In the genomic region with DNA sequence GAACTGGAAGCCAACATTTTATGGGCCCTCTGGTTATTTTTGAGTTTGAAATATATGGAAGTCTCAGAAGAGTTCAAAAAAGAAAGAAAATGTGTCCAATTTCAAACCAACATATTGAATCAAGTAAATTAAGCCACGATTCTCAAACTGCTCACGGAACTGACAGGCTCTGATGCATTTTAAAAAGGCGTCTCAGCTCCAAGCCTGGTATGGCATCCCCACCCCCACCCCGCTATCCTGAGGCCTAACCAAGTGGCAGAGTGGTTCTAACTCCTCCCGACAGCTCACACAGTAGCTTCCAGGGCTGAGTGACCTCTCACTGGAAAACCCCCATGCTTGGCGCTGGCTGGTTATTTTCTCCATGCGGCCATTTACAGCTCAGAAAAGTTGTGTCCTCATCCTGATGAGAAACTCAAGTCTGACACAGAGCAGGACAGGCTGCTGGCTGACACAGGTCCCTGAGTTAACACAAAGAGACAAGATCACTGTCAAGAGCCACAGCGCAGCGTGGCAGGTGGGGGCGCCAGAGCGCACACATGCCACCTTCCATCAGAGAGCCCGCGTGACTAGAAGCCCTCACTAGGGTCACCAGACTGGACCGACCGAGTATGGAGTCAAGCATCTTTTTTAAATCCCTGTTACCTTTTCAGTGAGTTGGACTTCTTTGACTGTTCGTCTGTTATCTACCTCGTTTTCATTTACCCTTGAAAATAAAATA, we compare ENCODE assay signal across 18 mouse cellular contexts. TPM values are rescaled to one million over a fixed set of nuclear protein-coding genes. Genes with fewer than 3 reads are reported as not detected.
A peak's percentile ranks its signal among the peaks of the same experiment; 100 is the strongest.
DNase-seq lines count a peak whose midpoint lies in the region; ATAC-seq and TF ChIP-seq lines count a peak whose summit lies in the region.
"Had no signal": no experiment of that assay in that cellular context is flagged by ENCODE, and none has a peak within 500 bp of the region (broad histone marks: within the 10 kb centered on the region; RNA-seq: fewer than 3 reads in every experiment).

No protein-coding gene starts in this region.

- H3K79me2 ChIP-seq in CH12.LX (replicated peaks; ENCODE audit: control insufficient read depth, extremely low read depth, insufficient read depth, poor library complexity, severe bottlenecking), result no peaks in the 10 kb centered on the region

- TF ChIP-seq EP300 in CH12.LX (IDR thresholded peaks at IDR 0.05; ENCODE audit: low read length), result no peak

- H3K4me1 ChIP-seq in forebrain, embryonic 15.5 days, result peaks cover 14% of the 10 kb centered on the region
- no peaks in the 10 kb centered on the region for H3K4me1 ChIP-seq in forebrain, embryonic 14.5 days (ENCODE audit: control insufficient read depth, insufficient read depth, low read length)
- peaks cover 0 to under 1% of the 10 kb centered on the region in 2 experiments; a peak in 1 of 4 replicates for H3K4me1 ChIP-seq in CH12.LX (ENCODE audit: control insufficient read depth in 1 of 2, insufficient read depth in 2 of 2)
- H3K4me1 ChIP-seq: embryonic facial prominence, embryonic 15.5 days; lung, embryonic 15.5 days; megakaryocyte, embryonic 14.5 days; stomach, embryonic 15.5 days had no signal

- no peaks in the 10 kb centered on the region for H3K9me3 ChIP-seq in forebrain, embryonic 15.5 days
- no peaks in the 10 kb centered on the region for H3K9me3 ChIP-seq in forebrain, embryonic 14.5 days (replicated peaks; ENCODE audit: control insufficient read depth, low read length)
- no peaks in the 10 kb centered on the region for H3K9me3 ChIP-seq in CH12.LX (replicated peaks; ENCODE audit: low read length)
- H3K9me3 ChIP-seq: embryonic facial prominence, embryonic 15.5 days; hindbrain, embryonic 13.5 days; limb, embryonic 15.5 days; lung, embryonic 15.5 days; megakaryocyte, embryonic 14.5 days; stomach, embryonic 15.5 days had no signal

- H3K27ac ChIP-seq in forebrain, embryonic 15.5 days (replicated peaks), result peak overlapping the region; percentile 74
- no peak overlapping the region for H3K27ac ChIP-seq in forebrain, embryonic 14.5 days (ENCODE audit: low read depth, low read length)
- no peak overlapping the region for H3K27ac ChIP-seq in CH12.LX (ENCODE audit: insufficient read depth, low read depth)
- H3K27ac ChIP-seq: embryonic facial prominence, embryonic 15.5 days; hindbrain, embryonic 13.5 days; limb, embryonic 15.5 days; lung, embryonic 15.5 days; stomach, embryonic 15.5 days had no signal

- intact Hi-C loops in left cerebral cortex, postnatal 4 days (cut with DNase I), result no loop called here
- intact Hi-C loops in left cerebral cortex, postnatal 10 days (cut with DNase I), result no loop called here

- TF ChIP-seq CTCF in CH12.LX (conservative IDR thresholded peaks at IDR 0.05 in 1 of 2, IDR thresholded peaks at IDR 0.05 in 1 of 2; ENCODE audit: low read depth in 2 of 2, low read length in 2 of 2), result peak in 1 of 2 experiments; percentile 44; a peak in 2 of 4 replicates

- DNase-seq in forebrain, embryonic 14.5 days (ENCODE audit: low spot score), result no peak
- peak; percentile 35 for DNase-seq in left cerebral cortex, postnatal 4 days
- no peak for DNase-seq in left cerebral cortex, postnatal 10 days (ENCODE audit: extremely low spot score in 1 of 2, low spot score in 2 of 2)
- no peak for DNase-seq in CH12.LX (ENCODE audit: extremely low read depth)
- DNase-seq in R1 (ENCODE audit: low read depth, low spot score), result peak; percentile 31
- DNase-seq in adrenal gland, adult 2 months, result no peak
- DNase-seq in layer of hippocampus, postnatal 25 days (ENCODE audit: extremely low spot score in 1 of 2, low spot score in 1 of 2), result no peak
- DNase-seq: adrenal gland, postnatal 36 days; gastrocnemius, postnatal 36 days; kidney, adult 18-20 months; thymus, postnatal 14 days had no signal

- WGBS in forebrain, embryonic 15.5 days, result 58% methylated on average over 17 of the region's 17 CpGs
- 62% methylated on average over 17 of the region's 17 CpGs for WGBS in forebrain, embryonic 14.5 days

- TF ChIP-seq POLR2A in CH12.LX (IDR thresholded peaks at IDR 0.05; ENCODE audit: low read depth, low read length), result no peak

- H3K27me3 ChIP-seq in forebrain, embryonic 15.5 days, result no peaks in the 10 kb centered on the region
- H3K27me3 ChIP-seq in forebrain, embryonic 14.5 days (replicated peaks; ENCODE audit: control insufficient read depth, insufficient read depth, low read length), result no peaks in the 10 kb centered on the region
- peaks cover 73% of the 10 kb centered on the region for H3K27me3 ChIP-seq in CH12.LX (replicated peaks)
- H3K27me3 ChIP-seq: embryonic facial prominence, embryonic 15.5 days; hindbrain, embryonic 13.5 days; lung, embryonic 15.5 days; stomach, embryonic 15.5 days had no signal

- in situ Hi-C loops in CH12.LX (cut with MboI; ENCODE audit: low pct_ligation_motif_present, low pct_unique_long_range_greater_than_20kb, low sequenced_read_pairs), result no loop called here

- no peak overlapping the region for H3K4me3 ChIP-seq in forebrain, embryonic 15.5 days
- no peak overlapping the region for H3K4me3 ChIP-seq in forebrain, embryonic 14.5 days (ENCODE audit: low read depth, low read length)
- no peak overlapping the region for H3K4me3 ChIP-seq in CH12.LX (replicated peaks in 1 of 3; ENCODE audit: low read depth in 2 of 3, low read length in 2 of 3, poor library complexity in 1 of 3)
- H3K4me3 ChIP-seq: embryonic facial prominence, embryonic 15.5 days; hindbrain, embryonic 13.5 days; limb, embryonic 15.5 days; lung, embryonic 15.5 days; megakaryocyte, embryonic 14.5 days; stomach, embryonic 15.5 days had no signal

- no peak overlapping the region for H3K9ac ChIP-seq in forebrain, embryonic 15.5 days (replicated peaks)
- no peak overlapping the region for H3K9ac ChIP-seq in forebrain, embryonic 14.5 days (ENCODE audit: low read length)
- H3K9ac ChIP-seq in CH12.LX (ENCODE audit: insufficient read depth, low read depth), result no peak overlapping the region
- H3K9ac ChIP-seq: embryonic facial prominence, embryonic 15.5 days; hindbrain, embryonic 13.5 days; limb, embryonic 15.5 days; lung, embryonic 15.5 days; stomach, embryonic 15.5 days had no signal

- no peak; the same call in 1 of the 2 replicates for TF ChIP-seq RAD21 in CH12.LX (IDR thresholded peaks at IDR 0.05; ENCODE audit: low read depth, low read length)

- H3K4me2 ChIP-seq in forebrain, embryonic 15.5 days (replicated peaks), result no peak overlapping the region
- H3K4me2 ChIP-seq in forebrain, embryonic 14.5 days (ENCODE audit: low read length), result no peak overlapping the region
- no peak overlapping the region for H3K4me2 ChIP-seq in CH12.LX (ENCODE audit: insufficient read depth, low read depth, poor library complexity, severe bottlenecking)
- H3K4me2 ChIP-seq: embryonic facial prominence, embryonic 15.5 days; hindbrain, embryonic 13.5 days; limb, embryonic 15.5 days; lung, embryonic 15.5 days; stomach, embryonic 15.5 days had no signal

- no peaks in the 10 kb centered on the region for H3K36me3 ChIP-seq in forebrain, embryonic 15.5 days
- no peaks in the 10 kb centered on the region for H3K36me3 ChIP-seq in forebrain, embryonic 14.5 days (ENCODE audit: control insufficient read depth, insufficient read depth, low read length)
- H3K36me3 ChIP-seq in CH12.LX (replicated peaks in 1 of 2; ENCODE audit: control insufficient read depth in 1 of 2, insufficient read depth in 1 of 2, low read length in 1 of 2), result no peaks in the 10 kb centered on the region
- H3K36me3 ChIP-seq: embryonic facial prominence, embryonic 15.5 days; hindbrain, embryonic 13.5 days; limb, embryonic 15.5 days; lung, embryonic 15.5 days; stomach, embryonic 15.5 days had no signal

- dilution Hi-C loops in CH12.LX (cut with MboI; ENCODE audit: extremely low pct_ligation_motif_present, extremely low pct_unique_long_range_greater_than_20kb, low sequenced_read_pairs), result no loop called here

- no peak for ATAC-seq in forebrain, embryonic 15.5 days (replicated peaks)
- ATAC-seq in forebrain, embryonic 14.5 days, result no peak

TF ChIP-seq in CH12.LX, 34 proteins besides CTCF, POLR2A, EP300 and RAD21:
- TF ChIP-seq JUND (conservative IDR thresholded peaks at IDR 0.05; ENCODE audit: low read depth, low read length) (no peak), SMC3 (IDR thresholded peaks at IDR 0.05; ENCODE audit: low read depth, low read length) (peak; percentile 5; the same call in 1 of the 2 replicates), MAFK (IDR thresholded peaks at IDR 0.05; ENCODE audit: insufficient replicate concordance, low read length) (no peak), USF1 (IDR thresholded peaks at IDR 0.05; ENCODE audit: low read depth, low read length) (no peak), RCOR1 (conservative IDR thresholded peaks at IDR 0.05; ENCODE audit: low read depth, low read length) (no peak), IRF4 (IDR thresholded peaks at IDR 0.05; ENCODE audit: low read depth, low read length) (no peak)

RNA-seq across cellular contexts. Expression of a gene that starts 55.7 kb away (rescaled TPM):
- polyA plus RNA-seq in forebrain, embryonic 15.5 days (2015; fragmentation: Nextera tagmentation; extraction: Ambion mirVana), result 3.7 and 4.3 TPM in 2 replicates
- polyA plus RNA-seq in forebrain, embryonic 14.5 days (2014; fragmentation: Nextera tagmentation; extraction: Ambion mirVana), result 2.1 and 3.0 TPM in 2 replicates
- 10 to 100 TPM; 20.4 to 24.1 TPM for total RNA-seq in left cerebral cortex, postnatal 4 days (2021)
- total RNA-seq in left cerebral cortex, postnatal 10 days (2021), result 10 to 100 TPM; 15.4 to 17.8 TPM
- not detected in 2 replicates for total RNA-seq in CH12.LX (2012; rRNA removed)
- total RNA-seq in CH12.LX (2014; rRNA removed), result not detected in 2 replicates
- not detected in 2 replicates for polyA plus RNA-seq in CH12.LX (2012; ENCODE audit: insufficient read length, low read depth)
- total RNA-seq in adrenal gland, adult 2 months (2021), result under 1 TPM in 1 of 2 experiments, not detected in 1; 0.21 TPM
- not detected in 2 replicates for polyA plus RNA-seq in adrenal gland, adult 2 months (2012; rRNA removed)
- 1 to 10 TPM; 4.5 to 9.4 TPM for total RNA-seq in layer of hippocampus, postnatal 25 days (2021)
- total RNA-seq: adrenal gland, postnatal 36 days had no signal

Comparison
In these comparisons a context has a peak if more than half of its experiments do, and no peak if none do; other contexts are left out.
1. DNase-seq: peak in left cerebral cortex, postnatal 4 days (single experiment) and R1 (single experiment); none in forebrain, embryonic 14.5 days (single experiment), left cerebral cortex, postnatal 10 days (0 of 2), CH12.LX (single experiment), adrenal gland, adult 2 months (single experiment) and layer of hippocampus, postnatal 25 days (0 of 2).
2. RNA of a gene that starts 55.7 kb away (total RNA-seq): 20.4 to 24.1 TPM in left cerebral cortex, postnatal 4 days, 15.4 to 17.8 TPM in left cerebral cortex, postnatal 10 days and 4.5 to 9.4 TPM in layer of hippocampus, postnatal 25 days; 0.21 TPM in adrenal gland, adult 2 months and not detected in CH12.LX; every median in the first group is over 4 times any median in the second.